Mouse (Mus musculus) liver, embryonic 14.5 days (tissue): ENCODE data around the gene Pdzd9.

Experiments
- CTCF ChIP-seq: IDR thresholded peaks from 2 replicates; pipeline ENCODE4 v1.5.1; 2016; ENCODE audit warnings: antibody characterized with exemption, low read depth, control low read depth
- EP300 ChIP-seq: IDR thresholded peaks from 2 replicates; pipeline ENCODE4 v1.6.1; 2016; ENCODE audit warnings: antibody characterized with exemption, low read depth

DNA sequence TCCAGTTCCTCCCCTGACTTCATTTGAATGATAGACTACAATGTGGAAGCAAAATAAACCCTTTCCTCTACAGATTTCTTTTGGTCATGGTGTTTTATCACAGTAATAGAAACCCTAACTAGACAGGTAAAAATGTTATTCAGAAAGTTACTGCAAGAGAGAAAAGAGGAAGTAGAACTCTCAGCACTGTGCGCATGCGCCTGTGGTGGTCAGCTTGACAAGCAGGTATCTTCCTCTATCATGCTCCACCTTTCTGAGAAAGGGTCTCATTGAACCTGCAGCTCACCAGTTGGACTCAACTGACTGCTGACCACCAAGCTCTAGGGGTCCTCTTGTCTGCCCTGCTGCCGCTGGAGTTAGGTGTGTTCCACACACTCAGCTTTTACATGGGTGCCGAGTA is 8.1 kb downstream of the Pdzd9 start:
- TF ChIP-seq CTCF (no peak), EP300 (no peak)
